Mouse (Mus musculus) gastrocnemius, adult 8-10 months (tissue): Measurements from ENCODE around the gene Mcm3ap. TPM values are rescaled to one million over a fixed set of nuclear protein-coding genes. Genes with fewer than 3 reads are reported as not detected.

Experiments used
- DNase-seq, 2 experiments: peaks; one replicate each; pipeline ENCODE4 v3.0.0; 2022; ENCODE audit warnings: low spot score in 2 of 2
- total RNA-seq, 4 experiments: library from RNA; stranded (reverse); gene quantifications; 2 replicates each; pipeline ENCODE4 v1.2.4; 2022

Mcm3ap gene
- 10 to 100 TPM; 15.6 to 19.9 (median 17.2) TPM for total RNA-seq

GRCm38 (mm10) chr10:76468203-76469162, at the start of gene Mcm3ap, which contains the start of gene Ybey:
Gene Mcm3ap (plus strand): TSS chr10:76468927.
Gene Ybey (minus strand): TSS chr10:76469114.
- peak; percentile 75 to 84 for DNase-seq

GRCm38 (mm10) chr10:76425674-76426073, 43.1 kb upstream of the Mcm3ap start:
- DNase-seq: no peak

GRCm38 (mm10) chr10:76433925-76434324, 34.8 kb upstream of the Mcm3ap start:
- DNase-seq: no peak

- no peak for DNase-seq
Measured at GRCm38 (mm10) chr10:76439107-76439890, 29.4 kb upstream of the Mcm3ap start.

- DNase-seq: no peak
Measured at GRCm38 (mm10) chr10:76440281-76440680, 28.4 kb upstream of the Mcm3ap start, which contains the start of gene AC141477.1. Gene AC141477.1 (minus strand): TSS chr10:76440444.

GRCm38 (mm10) chr10:76442178-76443088, 26.3 kb upstream of the Mcm3ap start, which contains the start of gene Pcnt:
Gene Pcnt (minus strand): TSS chr10:76442786.
- peak; percentile 95 to 98 for DNase-seq

- DNase-seq: no peak
Measured at GRCm38 (mm10) chr10:76445996-76446681, 22.6 kb upstream of the Mcm3ap start.

- DNase-seq: peak; percentile 46 to 55
Measured at GRCm38 (mm10) chr10:76447406-76448229, 21.1 kb upstream of the Mcm3ap start.

- no peak for DNase-seq
Measured at GRCm38 (mm10) chr10:76448851-76449250, 19.9 kb upstream of the Mcm3ap start, which contains the start of gene 2610028H24Rik. Gene 2610028H24Rik (plus strand): TSS chr10:76449081.

- DNase-seq: no peak
Measured at GRCm38 (mm10) chr10:76455289-76455688, 13.4 kb upstream of the Mcm3ap start.

- DNase-seq: no peak
Measured at GRCm38 (mm10) chr10:76461255-76461654, 7.5 kb upstream of the Mcm3ap start.

GRCm38 (mm10) chr10:76462312-76462711, 6.4 kb upstream of the Mcm3ap start:
- DNase-seq: no peak

GRCm38 (mm10) chr10:76462721-76463120, 6.0 kb upstream of the Mcm3ap start:
- no peak for DNase-seq

GRCm38 (mm10) chr10:76473759-76474158, 5.0 kb downstream of the Mcm3ap start:
- DNase-seq: no peak

GRCm38 (mm10) chr10:76480851-76481250, 12.1 kb downstream of the Mcm3ap start:
- no peak for DNase-seq

- no peak for DNase-seq
Measured at GRCm38 (mm10) chr10:76481480-76481879, 12.8 kb downstream of the Mcm3ap start.

GRCm38 (mm10) chr10:76486302-76486701, 17.6 kb downstream of the Mcm3ap start:
- no peak for DNase-seq

- DNase-seq: no peak
Measured at GRCm38 (mm10) chr10:76488265-76488664, 19.5 kb downstream of the Mcm3ap start.

GRCm38 (mm10) chr10:76489205-76489604, 20.5 kb downstream of the Mcm3ap start:
- no peak for DNase-seq
